Mouse (Mus musculus) cerebellum, adult 11 months (tissue): Measurements from ENCODE around the gene Fam57b.
"Not testable (repeated sequence)": the region's sequence is repeated elsewhere in the genome, so short reads cannot be mapped to it uniquely, and the experiment has no call there.

Experiments
- DNase-seq: peaks from one replicate; pipeline ENCODE4 v3.0.0; 2022

Fam57b gene

DNA sequence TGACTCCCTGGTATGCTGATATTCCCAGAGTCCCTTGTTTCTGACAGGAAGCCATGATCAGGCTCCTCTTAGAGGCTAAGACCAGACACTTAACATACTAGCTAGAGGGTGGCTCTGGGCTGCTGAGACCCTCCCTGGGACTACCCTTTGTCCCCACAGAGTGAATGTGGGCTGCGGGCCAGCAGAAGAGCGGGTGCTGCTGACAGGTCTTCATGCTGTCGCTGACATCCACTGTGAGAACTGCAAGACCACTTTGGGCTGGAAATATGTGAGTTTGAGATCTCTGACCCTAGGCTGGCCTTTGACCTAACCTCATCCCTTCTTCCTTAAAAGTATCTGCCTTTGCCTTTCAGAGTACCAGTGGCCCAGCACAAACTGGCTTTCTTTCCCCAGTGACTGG, 19.3 kb upstream of the Fam57b start:
- no peak for DNase-seq

DNA sequence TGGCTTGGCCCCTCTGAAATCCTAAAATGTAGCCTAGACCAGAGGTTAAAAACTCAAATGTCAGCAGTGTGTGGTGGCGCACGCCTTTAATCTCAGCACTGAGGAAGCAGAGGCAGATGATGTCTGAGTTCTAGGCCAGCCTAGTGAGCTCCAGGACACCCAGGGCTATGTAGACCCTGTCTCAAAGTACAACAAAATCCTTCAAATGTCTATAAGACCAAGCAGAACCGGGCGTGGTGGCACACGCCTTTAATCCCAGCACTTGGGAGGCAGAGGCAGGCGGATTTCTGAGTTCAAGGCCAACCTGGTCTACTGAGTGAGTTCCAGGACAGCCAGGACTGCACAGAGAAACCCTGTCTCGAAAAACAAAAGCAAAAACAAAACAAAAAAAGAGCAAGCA, 18.4 kb upstream of the Fam57b start:
- not testable (repeated sequence) for DNase-seq

DNA sequence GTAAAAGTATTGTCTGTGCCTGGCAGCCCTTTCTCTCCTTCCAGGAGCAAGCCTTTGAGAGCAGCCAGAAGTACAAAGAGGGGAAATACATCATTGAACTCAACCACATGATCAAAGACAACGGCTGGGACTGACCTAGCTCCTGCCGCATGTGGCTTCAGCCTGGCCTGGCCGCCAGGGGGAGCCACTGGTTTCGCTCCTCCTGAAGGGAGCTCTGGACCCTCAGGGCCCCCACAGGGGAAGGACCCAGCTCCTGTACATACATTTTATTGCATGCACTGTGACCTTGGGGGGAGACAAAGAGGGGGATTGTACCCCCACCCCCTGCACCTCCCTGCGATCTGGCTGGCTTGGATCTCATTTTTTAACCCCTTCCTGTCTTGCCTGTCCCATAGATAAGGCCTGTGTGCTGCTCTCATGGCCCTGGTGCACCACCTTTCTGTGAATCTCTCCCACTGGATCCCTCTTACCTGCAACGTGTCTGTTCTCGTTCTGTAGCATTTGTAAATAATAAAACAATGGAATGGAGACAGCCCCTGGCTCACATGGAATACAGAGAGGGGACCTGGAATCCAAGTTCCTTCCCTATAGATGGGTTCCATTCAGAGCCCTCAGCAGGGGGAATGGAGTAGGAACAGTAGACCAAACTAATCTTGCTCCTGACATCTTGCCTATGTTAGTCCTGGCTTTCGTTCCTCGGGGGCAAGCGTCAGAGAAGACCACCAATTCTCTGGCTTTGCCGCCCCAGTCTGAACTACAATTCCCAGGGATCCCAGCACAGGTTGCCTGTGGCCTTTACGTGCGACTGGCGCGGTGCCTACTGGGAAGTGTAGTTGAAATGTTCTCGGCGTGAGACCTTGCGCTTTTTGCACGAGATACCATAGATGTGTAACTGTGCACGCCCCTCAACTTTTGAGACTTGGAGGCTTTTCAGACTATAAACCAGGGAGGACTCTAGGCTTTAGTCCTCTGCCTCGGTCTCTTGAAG, 17.2 kb upstream of the Fam57b start:
- DNase-seq, result peak; percentile 85

DNA sequence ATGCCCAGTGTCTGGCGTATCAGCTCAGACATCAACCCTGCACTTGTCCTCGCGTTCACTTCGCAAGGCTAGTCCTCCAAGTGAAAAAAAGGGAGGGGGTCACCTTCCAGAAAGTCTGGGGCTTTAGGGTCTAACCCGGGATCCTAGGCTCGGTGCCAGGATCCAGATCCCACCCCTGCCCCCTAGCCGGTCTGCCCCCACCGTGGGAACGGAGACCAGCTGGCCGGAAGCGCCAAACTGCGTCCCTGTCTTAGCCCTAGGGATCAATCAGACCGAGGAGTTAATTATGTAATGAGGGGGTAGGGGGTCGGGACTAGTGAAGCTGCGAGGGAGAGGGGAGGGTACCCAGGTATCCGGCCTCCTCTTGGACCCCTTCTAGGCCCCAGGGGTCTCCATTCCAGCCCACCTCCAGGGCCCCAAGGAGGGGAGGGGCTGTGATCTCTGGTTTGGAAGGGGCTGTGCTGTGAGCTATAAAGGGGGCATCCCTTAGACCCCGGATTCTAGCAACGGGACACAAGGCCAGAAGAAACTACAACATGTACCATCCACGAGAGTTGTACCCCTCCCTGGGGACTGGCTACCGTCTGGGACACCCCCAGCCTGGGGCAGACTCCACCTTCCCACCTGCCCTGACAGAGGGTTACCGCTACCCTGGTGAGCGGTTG, 16.4 kb upstream of the Fam57b start, which contains the start of gene Tbx6:
TSS of gene Tbx6 (plus strand) at position 513 of the 665 bp plus-strand sequence.
- peak; percentile 60 for DNase-seq

DNA sequence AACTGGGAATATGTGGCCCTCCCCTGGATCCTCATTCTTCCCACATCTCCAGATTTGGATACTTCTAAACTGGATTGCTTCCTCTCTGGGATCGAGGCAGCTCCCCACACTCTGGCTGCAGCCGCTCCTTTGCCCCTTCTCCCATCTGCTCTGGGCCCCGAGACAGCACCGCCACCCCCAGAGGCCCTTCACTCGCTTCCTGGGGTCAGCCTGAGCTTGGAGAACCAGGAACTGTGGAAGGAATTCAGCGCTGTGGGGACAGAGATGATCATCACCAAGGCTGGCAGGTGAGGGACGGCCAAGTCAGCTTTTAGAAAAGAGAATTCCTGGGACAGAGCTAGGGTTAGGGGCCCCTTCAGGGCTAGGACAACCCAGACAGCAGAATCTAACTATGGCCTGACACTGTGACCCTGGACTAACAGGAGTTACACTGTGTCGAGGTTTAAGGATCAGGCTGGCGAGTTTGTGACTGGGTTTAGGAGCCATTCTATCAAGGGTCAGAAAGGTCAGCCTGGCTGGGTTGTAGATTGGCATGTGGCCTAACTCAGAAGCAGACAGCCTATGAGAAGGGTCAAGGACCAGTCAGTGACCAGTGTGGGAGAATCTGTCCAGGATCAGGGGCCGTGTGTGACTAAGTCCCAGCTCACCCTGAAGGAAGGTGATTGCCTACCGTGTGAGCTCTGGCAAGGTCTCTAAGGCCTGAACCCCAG, 15.7 kb upstream of the Fam57b start:
- DNase-seq, result no peak

DNA sequence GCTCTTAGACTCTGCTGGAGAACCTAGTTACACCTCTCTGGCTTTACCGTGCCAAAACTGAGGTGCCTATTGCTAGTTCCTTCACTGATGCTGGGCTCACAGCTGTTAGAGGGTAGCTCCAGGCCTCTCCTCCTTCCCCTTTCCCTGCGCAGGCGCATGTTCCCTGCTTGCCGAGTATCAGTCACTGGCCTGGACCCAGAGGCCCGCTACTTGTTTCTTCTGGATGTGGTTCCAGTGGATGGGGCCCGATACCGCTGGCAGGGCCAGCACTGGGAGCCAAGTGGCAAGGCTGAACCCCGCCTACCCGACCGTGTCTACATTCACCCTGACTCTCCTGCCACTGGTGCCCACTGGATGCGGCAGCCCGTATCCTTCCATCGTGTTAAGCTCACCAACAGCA, 14.8 kb upstream of the Fam57b start:
- DNase-seq, result no peak

DNA sequence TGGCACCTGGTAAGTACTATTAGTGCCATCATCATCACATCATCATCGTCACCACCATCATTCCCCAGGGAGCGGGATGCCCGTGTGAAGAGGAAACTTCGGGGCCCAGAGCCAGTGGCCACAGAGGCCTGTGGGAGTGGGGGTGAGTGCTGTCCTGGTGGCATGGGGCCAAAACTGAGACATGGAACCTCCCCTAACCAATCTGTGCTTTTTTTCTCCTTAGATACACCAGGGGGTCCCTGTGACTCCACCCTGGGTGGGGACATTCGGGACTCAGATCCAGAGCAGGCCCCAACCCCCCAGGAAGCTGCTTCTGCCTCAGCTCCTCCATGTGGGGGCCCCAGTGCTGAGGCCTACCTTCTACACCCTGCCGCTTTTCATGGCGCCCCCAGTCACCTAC, 13.0 kb upstream of the Fam57b start:
- no peak for DNase-seq

DNA sequence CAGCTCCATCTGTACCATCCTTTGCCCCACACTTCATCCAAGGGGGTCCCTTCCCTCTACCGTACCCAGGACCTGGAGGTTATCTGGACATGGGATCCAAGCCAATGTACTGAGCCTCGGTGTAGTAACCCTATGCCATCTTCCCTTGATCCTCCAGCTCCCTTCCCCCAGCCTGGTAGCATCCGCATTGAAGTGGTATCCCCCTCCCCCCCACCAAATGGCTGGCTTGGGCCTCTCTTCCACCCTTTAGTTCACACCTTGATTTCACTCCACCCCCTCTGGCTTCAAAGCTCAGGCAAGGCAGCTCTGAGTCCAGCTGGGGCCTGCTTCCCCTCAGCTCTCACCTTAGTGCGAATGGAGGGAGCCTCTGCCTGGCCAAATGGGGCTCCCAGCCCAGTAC, 12.4 kb upstream of the Fam57b start:
- DNase-seq, result no peak

DNA sequence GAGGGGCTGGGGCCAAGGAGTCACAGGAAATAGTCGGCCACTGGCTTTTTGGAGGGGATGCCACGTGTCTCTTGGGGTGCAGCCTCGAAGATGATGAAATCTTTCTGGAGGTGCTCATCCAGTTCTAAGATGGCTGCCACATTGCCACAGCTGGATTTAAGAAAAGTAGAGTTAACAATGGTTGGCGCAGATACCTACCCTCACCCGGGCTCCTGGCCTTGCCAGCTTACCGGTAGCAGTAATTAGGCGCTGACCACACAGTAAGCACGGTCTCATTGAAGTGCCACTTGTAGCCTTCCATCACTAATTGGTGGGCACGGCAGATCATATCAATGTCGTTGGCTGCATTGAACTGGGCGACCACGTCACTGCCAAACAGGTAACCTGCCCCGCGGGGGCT, 11.3 kb upstream of the Fam57b start:
- DNase-seq, result no peak

DNA sequence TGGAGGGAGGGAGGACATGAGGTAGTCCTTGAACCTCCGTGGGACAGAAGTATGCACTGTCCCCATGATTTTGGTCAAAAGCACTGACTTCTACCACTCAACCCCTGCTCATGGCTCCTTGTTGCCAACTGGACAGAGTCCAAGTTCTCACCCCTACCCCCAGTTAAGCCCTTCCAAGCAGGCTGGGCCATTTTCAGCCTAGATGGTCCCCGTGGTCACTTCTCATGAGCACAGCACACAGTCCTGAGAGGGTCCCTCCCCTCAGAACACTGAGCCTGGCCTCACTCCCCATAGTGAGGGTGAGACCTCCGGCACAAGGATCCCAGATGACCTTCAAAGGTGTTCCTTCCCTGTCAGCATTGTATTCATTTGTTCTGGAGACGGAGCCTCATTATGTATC, 8.3 kb upstream of the Fam57b start:
- no peak for DNase-seq

DNA sequence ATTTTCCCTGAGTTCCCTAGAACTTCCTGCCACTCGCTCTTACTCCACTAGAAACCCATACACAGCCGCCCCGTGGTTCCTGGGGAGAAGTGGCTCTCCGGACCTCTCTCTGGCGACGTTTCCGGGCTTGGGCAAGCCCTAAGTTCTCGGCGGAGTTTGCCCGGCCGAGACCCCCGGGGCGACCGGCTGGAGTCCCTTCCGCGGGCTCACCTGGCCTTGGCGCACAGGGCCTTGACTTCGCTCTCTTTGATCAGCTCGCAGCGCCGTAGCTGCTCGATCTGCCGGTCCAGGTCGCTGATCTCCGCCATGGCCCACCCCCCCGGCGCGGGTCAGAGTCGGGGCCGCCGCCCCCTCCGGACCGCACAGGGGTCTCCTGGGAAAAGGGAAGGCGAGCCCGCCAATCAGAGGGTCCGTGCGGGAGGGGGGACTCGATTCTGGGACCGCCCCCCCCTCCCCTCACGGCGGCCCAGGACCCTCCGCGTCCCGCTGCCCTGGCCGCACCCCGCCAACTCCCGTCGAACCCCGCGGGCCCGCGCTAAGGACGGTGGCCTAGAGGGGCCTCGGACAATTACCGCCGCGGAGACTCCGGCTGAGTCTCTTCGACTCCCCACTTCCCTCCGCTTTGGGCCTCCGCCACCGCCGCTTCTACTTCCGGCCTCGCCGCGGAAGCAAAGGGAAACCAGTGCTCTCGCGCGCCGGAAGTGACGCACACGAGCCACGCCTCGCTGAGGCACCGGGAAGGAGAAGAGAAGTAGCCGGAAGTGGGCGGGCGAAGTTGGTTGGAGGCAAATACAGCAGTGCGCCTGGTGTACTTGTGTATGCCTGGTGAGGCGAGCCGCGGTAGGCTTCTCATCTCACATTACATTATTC, 5.4 kb upstream of the Fam57b start, which contains the start of gene Ppp4c:
TSS of gene Ppp4c (minus strand) at position 646 of the 870 bp plus-strand sequence.
- DNase-seq, result peak; percentile 93

DNA sequence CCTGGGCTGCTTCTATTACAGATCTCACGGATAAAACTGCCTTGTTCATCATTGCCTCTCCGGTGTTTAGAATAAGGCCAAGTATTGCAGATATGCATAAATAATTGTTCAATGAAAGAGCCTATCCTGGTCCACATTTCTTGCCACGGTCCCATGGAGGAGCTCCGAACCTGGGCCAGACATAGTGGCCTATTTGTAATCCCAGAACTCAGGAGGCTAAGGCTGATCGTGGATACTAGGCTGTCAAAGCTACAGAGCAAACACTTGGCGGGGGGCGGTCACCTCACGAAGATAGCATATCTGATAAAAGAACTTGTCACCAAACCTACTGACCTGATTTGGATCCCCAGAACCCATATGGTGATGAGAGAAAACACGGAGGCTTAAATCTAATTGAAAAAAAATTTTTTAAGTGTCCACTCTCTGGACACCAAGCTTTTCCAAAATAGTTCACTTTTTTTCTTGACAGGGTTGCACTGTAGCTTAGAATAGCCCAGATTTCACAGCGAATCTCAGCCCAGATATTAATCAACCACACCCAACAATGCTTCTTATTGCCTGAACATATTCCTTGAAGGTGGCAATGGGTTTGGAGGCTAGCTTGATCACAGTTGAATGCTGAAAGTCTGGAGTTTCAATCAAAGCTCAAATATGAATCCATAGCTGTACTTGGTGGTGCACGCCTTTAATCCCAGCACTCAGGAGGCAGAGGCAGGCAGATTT, 4.6 kb upstream of the Fam57b start:
- DNase-seq, result no peak

DNA sequence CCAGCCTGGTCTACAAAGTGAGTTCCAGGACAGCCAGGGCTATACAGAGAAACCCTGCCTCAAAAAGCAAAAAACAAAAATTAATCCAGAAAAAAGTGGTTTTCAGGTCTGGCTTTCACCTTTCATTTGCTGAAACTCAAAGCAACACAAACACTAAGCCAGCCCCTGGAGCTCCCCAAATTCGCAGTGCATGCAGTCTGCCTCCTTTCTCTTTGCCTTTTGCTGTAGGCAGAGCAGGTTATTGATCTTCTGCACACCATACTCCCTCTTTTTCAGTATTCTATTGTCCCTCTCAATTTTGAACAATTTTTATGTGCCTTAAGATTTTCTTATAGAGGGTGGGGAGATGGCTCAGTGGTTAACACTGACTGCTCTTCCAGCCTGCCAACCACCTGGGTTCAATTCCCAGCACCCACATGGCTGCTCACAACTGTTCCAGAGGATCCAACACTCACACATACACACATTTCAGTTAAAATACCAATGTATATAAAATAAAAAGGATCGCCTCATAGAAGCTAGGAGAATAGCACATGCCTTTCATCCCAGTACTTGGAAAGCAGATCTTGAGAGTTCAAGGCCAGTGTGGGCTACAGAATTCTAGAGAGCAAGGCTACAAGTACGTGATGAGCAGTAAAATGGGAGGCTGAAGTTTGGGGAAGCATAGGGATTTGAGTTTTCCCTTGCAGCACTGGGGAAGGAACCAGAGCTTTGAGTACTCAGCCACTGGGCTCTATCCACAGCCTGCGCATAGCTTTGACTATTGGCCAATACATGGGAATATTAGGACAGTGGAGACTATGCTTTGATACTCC, 3.8 kb upstream of the Fam57b start:
- DNase-seq, result no peak

DNA sequence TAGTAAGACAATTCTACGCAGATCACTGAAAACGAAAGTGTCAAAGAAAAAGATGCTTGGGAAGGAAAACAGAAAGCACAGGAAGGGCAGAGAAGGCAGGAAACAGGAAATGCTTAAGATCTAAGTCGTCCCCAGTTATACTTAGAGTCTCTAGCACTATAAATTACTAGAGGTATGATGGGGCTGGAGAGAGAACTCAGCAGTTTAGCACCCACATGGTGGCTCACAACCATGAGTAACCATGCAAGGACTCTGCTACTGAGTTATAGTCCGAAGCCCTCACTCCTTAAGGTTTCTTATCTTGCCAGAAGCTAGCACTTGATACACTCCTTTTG, 3.2 kb upstream of the Fam57b start:
- no peak for DNase-seq

DNA sequence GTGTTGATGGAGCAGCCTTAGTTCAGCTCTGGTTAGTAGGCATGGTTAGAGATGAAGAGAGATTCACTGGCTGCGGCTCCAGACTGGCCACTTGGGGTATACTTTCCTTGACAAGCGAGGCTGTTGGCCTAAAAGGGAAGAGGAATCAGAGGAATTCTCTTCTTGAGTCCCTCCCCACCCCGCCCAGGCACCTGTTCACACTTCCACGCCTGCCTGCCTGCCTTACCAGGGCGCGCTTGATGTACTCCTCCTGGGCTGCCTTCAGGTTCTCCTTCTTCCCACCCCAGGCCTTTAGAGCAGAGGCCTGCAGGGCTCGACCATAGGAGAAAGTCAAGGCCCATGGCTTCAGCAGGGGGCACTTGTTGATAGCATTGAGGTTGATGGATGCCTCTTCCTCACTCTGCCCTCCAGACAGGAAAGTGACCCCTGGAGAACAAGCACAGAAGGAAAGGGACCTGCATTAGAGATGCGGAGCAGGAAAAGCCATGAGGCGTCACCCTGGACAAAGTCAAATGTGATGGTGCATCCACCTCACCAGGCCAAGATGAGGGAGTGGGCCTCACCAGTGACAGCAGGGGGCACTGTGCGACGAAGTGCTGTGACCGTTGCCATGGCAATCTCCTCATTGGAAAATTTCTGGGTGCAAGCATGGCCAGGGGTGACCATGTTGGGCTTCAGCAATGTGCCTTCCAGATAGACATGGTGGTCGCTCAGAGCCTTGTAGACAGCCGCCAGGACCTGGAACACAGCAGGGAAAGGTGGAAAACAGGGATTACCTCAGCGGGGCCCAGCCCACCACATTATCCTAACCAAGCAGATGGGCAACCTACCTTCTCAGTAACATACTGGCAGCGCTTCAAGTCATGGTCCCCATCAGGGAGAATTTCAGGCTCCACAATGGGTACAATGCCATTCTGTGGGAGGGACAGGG, 1.8 kb upstream of the Fam57b start:
- no peak for DNase-seq

DNA sequence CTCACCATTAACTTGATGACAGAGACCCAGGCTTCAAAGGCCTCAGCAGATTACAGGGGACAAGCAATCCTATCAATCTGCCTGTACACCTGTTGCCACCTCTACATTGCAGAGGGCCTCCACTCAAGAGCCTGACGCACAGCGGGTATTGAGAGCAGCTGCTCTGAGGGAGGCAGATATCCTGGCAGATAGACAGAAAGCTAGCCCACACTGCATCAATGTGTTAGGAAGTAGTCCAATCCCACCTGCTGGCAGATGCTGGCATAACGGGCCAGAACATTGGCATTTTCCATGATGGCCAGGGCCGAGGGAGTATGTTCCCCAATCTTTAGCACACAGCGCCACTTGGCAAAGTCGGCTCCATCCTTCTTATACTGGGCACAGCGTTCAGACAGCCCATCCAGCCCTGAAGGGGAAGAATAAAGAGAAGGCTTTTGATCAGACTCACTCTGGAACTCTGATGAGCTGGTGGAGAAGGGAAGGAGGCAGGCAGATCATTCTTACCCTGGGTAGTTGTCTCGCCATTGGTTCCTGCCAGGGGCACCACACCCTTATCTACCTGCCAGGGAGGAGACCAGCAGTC, 1.0 kb upstream of the Fam57b start:
- peak; percentile 64 for DNase-seq

DNA sequence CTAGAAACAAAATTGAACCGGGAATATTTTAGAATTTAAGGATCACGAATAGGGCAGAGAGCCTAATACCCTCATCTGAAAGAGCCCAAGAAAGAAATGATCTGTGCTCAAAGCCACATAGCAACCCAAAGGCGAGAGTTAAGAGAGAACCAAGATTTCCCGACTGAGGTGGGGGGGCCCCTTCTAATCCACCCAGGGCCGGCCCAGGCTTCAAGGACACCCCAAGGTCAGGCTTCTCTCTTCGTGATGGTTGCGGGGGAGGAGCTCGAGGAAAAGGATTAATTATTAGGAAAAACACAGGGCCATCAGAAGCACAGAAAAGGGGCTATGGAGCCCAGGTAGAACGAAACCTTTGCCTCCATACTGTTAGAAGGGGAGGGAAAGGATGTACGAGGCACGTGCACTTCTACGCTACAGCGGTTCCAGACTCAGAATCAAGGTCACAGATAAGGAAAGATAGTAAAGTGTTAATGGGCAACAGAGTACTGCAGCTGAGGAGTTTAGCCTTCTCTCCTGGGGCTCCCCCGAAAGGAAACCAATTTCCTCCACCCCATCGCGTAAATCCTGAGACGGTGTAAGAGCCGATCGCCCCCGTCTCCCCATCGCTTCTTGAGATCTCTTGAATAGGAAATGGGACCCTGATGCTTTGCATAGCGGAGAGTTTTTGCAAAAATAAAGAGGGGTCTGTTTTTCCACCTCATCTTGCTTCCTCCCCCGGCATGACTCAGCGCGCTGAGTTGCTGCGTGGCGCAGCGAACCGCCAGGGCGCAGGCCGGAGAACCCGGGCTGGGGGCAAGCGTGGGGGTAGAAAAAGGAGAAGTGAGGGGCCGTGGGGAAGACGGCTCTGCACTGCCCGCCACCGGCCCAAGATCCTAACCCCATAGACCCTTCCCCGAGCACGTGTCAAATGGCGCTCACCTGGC, 920 bp downstream of the Fam57b start:
- peak; percentile 49 for DNase-seq

DNA sequence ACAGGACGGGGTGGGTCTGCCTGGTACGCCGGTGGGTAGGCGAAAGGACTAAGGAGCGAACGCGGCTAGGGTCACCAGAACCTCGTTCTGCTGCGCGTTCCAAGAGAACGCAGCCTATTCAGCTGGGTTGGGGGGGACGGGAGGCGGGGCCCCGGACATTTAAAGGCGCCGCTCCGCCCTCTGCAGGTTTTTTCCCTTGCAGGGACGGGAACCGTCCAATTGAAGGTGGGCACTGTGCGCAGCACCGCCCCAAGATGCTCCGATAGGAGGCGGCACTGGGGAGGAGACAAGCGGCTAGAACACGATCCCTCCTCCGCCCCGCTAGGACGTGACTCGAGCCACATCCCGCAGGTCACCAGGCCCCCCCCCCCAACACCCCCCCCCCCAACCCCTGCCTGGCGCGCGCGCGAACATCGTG, 1.6 kb downstream of the Fam57b start:
- peak; percentile 97 for DNase-seq
